Mouse (Mus musculus) duodenum, adult 2 months (tissue): ENCODE results near the gene Kcnc3. TPM values are rescaled to one million over a fixed set of nuclear protein-coding genes. Genes with fewer than 3 reads are reported as not detected.

Experiments
- polyA plus RNA-seq: library from polyadenylated mRNA; depleted of rRNA; stranded (reverse); fragments of >200 nt; gene quantifications from 2 replicates; pipeline ENCODE4 v1.2.3, GENCODE M21; 2012; ENCODE audit warnings: low replicate concordance; rRNA removed

Kcnc3 gene
- polyA plus RNA-seq: 3.6 and 6.8 TPM in 2 replicates

GRCm38 (mm10) chr7:44590402-44591347 lies at the start of gene Kcnc3:
Kcnc3 (plus strand) TSS chr7:44590664.

GRCm38 (mm10) chr7:44548497-44549087 lies 41.9 kb upstream of the Kcnc3 start, which contains the start of gene Pold1:
Pold1 (minus strand) TSS chr7:44548849.

GRCm38 (mm10) chr7:44553826-44554225 lies 36.6 kb upstream of the Kcnc3 start, which contains the start of gene Nr1h2:
Nr1h2 (minus strand) TSS chr7:44553951.

GRCm38 (mm10) chr7:44572213-44572701 lies 18.2 kb upstream of the Kcnc3 start, which contains the start of gene Napsa:
Napsa (plus strand) TSS chr7:44572380.

Other genes starting within 250 kb of the Kcnc3 start
- gene Syt3, start 206.6 kb upstream of the Kcnc3 start, polyA plus RNA-seq: 0.84 and 5.3 TPM in 2 replicates
- 0.92 and 1.2 TPM in 2 replicates for gene 1700008O03Rik, start 204.8 kb upstream of the Kcnc3 start, polyA plus RNA-seq
- 1.0 and 1.5 TPM in 2 replicates for gene Lrrc4b, start 161.6 kb upstream of the Kcnc3 start, polyA plus RNA-seq
- gene Aspdh, start 125.3 kb upstream of the Kcnc3 start, polyA plus RNA-seq: 3.7 and 8.8 TPM in 2 replicates
- 114 and 135 TPM in 2 replicates for gene Josd2, start 122.7 kb upstream of the Kcnc3 start, polyA plus RNA-seq
- gene Emc10, start 94.1 kb upstream of the Kcnc3 start, polyA plus RNA-seq: 308 and 370 TPM in 2 replicates
- gene Fam71e1, start 94.1 kb upstream of the Kcnc3 start, polyA plus RNA-seq: 6.3 and 8.9 TPM in 2 replicates
- not detected in 2 replicates for gene Mybpc2, start 66.0 kb upstream of the Kcnc3 start, polyA plus RNA-seq
- gene Spib, start 58.6 kb upstream of the Kcnc3 start, polyA plus RNA-seq: 7.6 and 9.2 TPM in 2 replicates
- 42.0 and 46.0 TPM in 2 replicates for gene Pold1, start 41.8 kb upstream of the Kcnc3 start, polyA plus RNA-seq
- gene Nr1h2, start 36.7 kb upstream of the Kcnc3 start, polyA plus RNA-seq: 250 and 318 TPM in 2 replicates
- 2.9 and 7.7 TPM in 2 replicates for gene Napsa, start 18.3 kb upstream of the Kcnc3 start, polyA plus RNA-seq
- 132 and 290 TPM in 2 replicates for gene Myh14, start 80.2 kb downstream of the Kcnc3 start, polyA plus RNA-seq
- gene Izumo2, start 118.1 kb downstream of the Kcnc3 start, polyA plus RNA-seq: not detected in 2 replicates
- gene Vrk3, start 157.7 kb downstream of the Kcnc3 start, polyA plus RNA-seq: 49.7 and 62.2 TPM in 2 replicates
- gene Zfp473, start 160.4 kb downstream of the Kcnc3 start, polyA plus RNA-seq: 0.06 and 0.13 TPM in 2 replicates
- gene Nup62, start 225.4 kb downstream of the Kcnc3 start, polyA plus RNA-seq: 45.1 and 62.8 TPM in 2 replicates
- gene Il4i1, start 225.7 kb downstream of the Kcnc3 start, polyA plus RNA-seq: 2.2 and 6.3 TPM in 2 replicates
- gene Atf5, start 226.0 kb downstream of the Kcnc3 start, polyA plus RNA-seq: 132 and 137 TPM in 2 replicates